Mouse (Mus musculus): Measurements from ENCODE around the gene Cldn24. TPM values are rescaled to one million over a fixed set of nuclear protein-coding genes. Genes with fewer than 3 reads are reported as not detected.

Gene Cldn24
- polyA plus RNA-seq, 1 experiment from 2014 or later = not detected

- Histone ChIP-seq H3K9me3 (ENCODE audit: control insufficient read depth, low read length) (no peaks in the 10 kb centered on the region), H3K4me2 (ENCODE audit: low read length) (no peak overlapping the region), H3K4me3 (replicated peaks; ENCODE audit: low read depth, low read length) (no peak overlapping the region), H3K27me3 (ENCODE audit: control insufficient read depth, insufficient read depth, low read length) (no peaks in the 10 kb centered on the region), H3K9ac (replicated peaks; ENCODE audit: low read length) (no peak overlapping the region), H3K4me1 (ENCODE audit: control insufficient read depth, insufficient read depth, low read length) (no peaks in the 10 kb centered on the region), H3K36me3 (ENCODE audit: control insufficient read depth, insufficient read depth, low read length) (peaks cover 18% of the 10 kb centered on the region), H3K27ac (replicated peaks; ENCODE audit: low read depth, low read length) (no peak overlapping the region)
- ATAC-seq (ENCODE audit: low FRiP score, low TSS enrichment) = no peak
- no peak for DNase-seq
- 95% methylated on average over 10 of the region's 10 CpGs for WGBS
These were observed 21.7 kb downstream of the Cldn24 start for GRCm38 (mm10) chr8:47843651-47844050.

DNA sequence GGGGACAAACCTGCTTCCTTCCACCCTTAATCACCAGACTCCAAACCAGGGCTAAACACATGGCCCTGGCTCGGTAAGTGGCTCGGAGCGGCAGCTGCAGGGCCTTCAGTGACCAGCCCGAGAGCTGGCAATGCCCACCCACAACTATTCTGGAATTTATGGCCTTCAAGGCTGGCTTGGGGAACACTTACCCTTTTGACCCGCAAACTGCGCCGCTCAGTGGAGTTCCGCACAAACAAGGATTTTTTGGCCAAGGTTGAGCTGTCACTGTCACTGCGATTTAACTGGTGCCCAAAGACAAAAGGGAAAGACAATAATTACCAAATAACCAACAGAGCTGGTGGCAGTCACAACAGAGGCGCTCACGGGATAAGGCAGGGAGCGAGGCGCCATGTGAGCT lies 24.0 kb downstream of the Cldn24 start:
- peaks cover 15% of the 10 kb centered on the region for H3K36me3 ChIP-seq (ENCODE audit: control insufficient read depth, insufficient read depth, low read length)
- H3K4me1 ChIP-seq (ENCODE audit: control insufficient read depth, insufficient read depth, low read length) = no peaks in the 10 kb centered on the region
- ATAC-seq (ENCODE audit: low FRiP score, low TSS enrichment) (no peak), DNase-seq (no peak)
- H3K9me3 ChIP-seq (ENCODE audit: control insufficient read depth, low read length) = no peaks in the 10 kb centered on the region
- H3K27ac ChIP-seq (replicated peaks; ENCODE audit: low read depth, low read length) = no peak overlapping the region
- no peak overlapping the region for H3K4me2 ChIP-seq (ENCODE audit: low read length)
- no peaks in the 10 kb centered on the region for H3K27me3 ChIP-seq (ENCODE audit: control insufficient read depth, insufficient read depth, low read length)
- no peak overlapping the region for H3K9ac ChIP-seq (replicated peaks; ENCODE audit: low read length)
- WGBS = 73% methylated on average over 13 of the region's 13 CpGs
- no peak overlapping the region for H3K4me3 ChIP-seq (replicated peaks; ENCODE audit: low read depth, low read length)

GRCm38 (mm10) chr8:47847161-47847560 lies 25.2 kb downstream of the Cldn24 start:
- DNase-seq (no peak), ATAC-seq (ENCODE audit: low FRiP score, low TSS enrichment) (no peak)
- no peaks in the 10 kb centered on the region for H3K4me1 ChIP-seq (ENCODE audit: control insufficient read depth, insufficient read depth, low read length)
- H3K27me3 ChIP-seq (ENCODE audit: control insufficient read depth, insufficient read depth, low read length) = no peaks in the 10 kb centered on the region
- H3K4me2 ChIP-seq (ENCODE audit: low read length) = no peak overlapping the region
- no peaks in the 10 kb centered on the region for H3K9me3 ChIP-seq (ENCODE audit: control insufficient read depth, low read length)
- no peak overlapping the region for H3K27ac ChIP-seq (replicated peaks; ENCODE audit: low read depth, low read length)
- H3K9ac ChIP-seq (replicated peaks; ENCODE audit: low read length) = no peak overlapping the region
- WGBS = 96% methylated on average over 14 of the region's 14 CpGs
- peaks cover 15% of the 10 kb centered on the region for H3K36me3 ChIP-seq (ENCODE audit: control insufficient read depth, insufficient read depth, low read length)
- H3K4me3 ChIP-seq (replicated peaks; ENCODE audit: low read depth, low read length) = no peak overlapping the region

DNA sequence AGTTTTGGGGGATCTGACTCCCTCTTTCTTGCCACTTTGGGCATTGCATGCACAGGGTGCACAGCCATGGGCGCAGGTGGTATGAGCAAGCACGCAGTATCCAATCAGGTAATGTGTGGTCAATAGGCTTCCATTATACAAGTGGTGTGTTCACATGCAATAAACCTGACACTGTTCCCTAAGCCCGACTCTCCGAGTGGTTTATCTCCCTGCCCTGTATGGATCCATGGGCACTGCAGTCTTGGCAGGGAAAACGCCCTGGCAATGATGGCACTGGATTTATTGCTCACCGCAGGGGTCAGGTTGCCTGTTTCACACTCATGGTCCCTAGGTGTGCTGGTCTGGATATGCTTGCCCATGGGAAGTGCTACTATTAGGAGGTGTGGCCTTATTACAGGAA lies 26.0 kb downstream of the Cldn24 start:
- DNase-seq (no peak), ATAC-seq (ENCODE audit: low FRiP score, low TSS enrichment) (no peak)
- Histone ChIP-seq H3K36me3 (ENCODE audit: control insufficient read depth, insufficient read depth, low read length) (peaks cover 12% of the 10 kb centered on the region; the same call in 1 of the 2 replicates), H3K4me1 (ENCODE audit: control insufficient read depth, insufficient read depth, low read length) (no peaks in the 10 kb centered on the region), H3K27ac (replicated peaks; ENCODE audit: low read depth, low read length) (no peak overlapping the region), H3K4me2 (ENCODE audit: low read length) (no peak overlapping the region), H3K4me3 (replicated peaks; ENCODE audit: low read depth, low read length) (no peak overlapping the region), H3K9me3 (ENCODE audit: control insufficient read depth, low read length) (no peaks in the 10 kb centered on the region), H3K9ac (replicated peaks; ENCODE audit: low read length) (no peak overlapping the region), H3K27me3 (ENCODE audit: control insufficient read depth, insufficient read depth, low read length) (no peaks in the 10 kb centered on the region)
- WGBS = 97% methylated on average over 6 of the region's 6 CpGs

GRCm38 (mm10) chr8:47849842-47850241 lies 27.9 kb downstream of the Cldn24 start:
- Histone ChIP-seq H3K9me3 (ENCODE audit: control insufficient read depth, low read length) (no peaks in the 10 kb centered on the region), H3K9ac (replicated peaks; ENCODE audit: low read length) (no peak overlapping the region), H3K36me3 (ENCODE audit: control insufficient read depth, insufficient read depth, low read length) (peaks cover 12% of the 10 kb centered on the region; the same call in 1 of the 2 replicates), H3K4me2 (ENCODE audit: low read length) (no peak overlapping the region), H3K4me3 (replicated peaks; ENCODE audit: low read depth, low read length) (no peak overlapping the region), H3K4me1 (ENCODE audit: control insufficient read depth, insufficient read depth, low read length) (no peaks in the 10 kb centered on the region), H3K27me3 (ENCODE audit: control insufficient read depth, insufficient read depth, low read length) (no peaks in the 10 kb centered on the region), H3K27ac (replicated peaks; ENCODE audit: low read depth, low read length) (no peak overlapping the region)
- DNase-seq (no peak), ATAC-seq (ENCODE audit: low FRiP score, low TSS enrichment) (no peak)
- WGBS = 84% methylated on average over 8 of the region's 8 CpGs

DNA sequence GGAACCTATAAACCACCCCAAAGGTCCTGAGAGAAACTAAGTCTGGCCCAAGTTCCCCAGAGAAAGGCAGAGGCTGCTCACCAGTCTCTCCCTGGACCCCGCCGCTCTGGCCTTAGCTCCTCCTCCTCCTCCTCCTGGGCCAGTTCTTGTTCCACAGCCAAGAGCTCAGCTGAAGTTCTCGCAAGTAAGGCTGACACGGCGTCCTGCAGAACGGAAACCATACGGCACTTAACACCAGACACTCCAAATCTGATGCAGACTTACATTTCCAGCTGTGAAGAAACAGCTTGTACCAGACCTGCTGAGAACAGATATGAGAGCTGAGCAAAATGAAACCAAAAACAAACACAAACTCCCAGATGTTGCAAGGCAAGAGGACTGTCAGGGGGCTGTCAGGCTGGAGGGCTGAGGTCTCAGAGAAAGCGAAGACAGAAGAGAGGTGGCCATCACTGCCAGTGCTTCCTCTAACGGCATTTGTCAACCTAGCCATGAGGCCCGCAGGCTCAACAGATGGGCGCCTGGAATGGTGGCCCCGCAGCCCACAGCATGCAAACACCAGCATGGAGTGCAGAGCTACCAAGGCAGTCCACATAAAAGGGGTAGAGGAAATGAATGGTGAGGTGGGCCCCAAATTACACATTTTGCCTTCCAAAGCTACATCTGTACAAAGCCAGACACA lies 30.0 kb downstream of the Cldn24 start:
- Histone ChIP-seq H3K27me3 (ENCODE audit: control insufficient read depth, insufficient read depth, low read length) (no peaks in the 10 kb centered on the region), H3K9me3 (ENCODE audit: control insufficient read depth, low read length) (no peaks in the 10 kb centered on the region), H3K4me2 (ENCODE audit: low read length) (no peak overlapping the region), H3K4me1 (ENCODE audit: control insufficient read depth, insufficient read depth, low read length) (no peaks in the 10 kb centered on the region), H3K27ac (replicated peaks; ENCODE audit: low read depth, low read length) (no peak overlapping the region), H3K4me3 (replicated peaks; ENCODE audit: low read depth, low read length) (no peak overlapping the region), H3K9ac (replicated peaks; ENCODE audit: low read length) (no peak overlapping the region), H3K36me3 (ENCODE audit: control insufficient read depth, insufficient read depth, low read length) (peaks cover 15% of the 10 kb centered on the region; the same call in 1 of the 2 replicates)
- DNase-seq (no peak), ATAC-seq (ENCODE audit: low FRiP score, low TSS enrichment) (no peak)
- WGBS = 82% methylated on average over 12 of the region's 12 CpGs

DNA sequence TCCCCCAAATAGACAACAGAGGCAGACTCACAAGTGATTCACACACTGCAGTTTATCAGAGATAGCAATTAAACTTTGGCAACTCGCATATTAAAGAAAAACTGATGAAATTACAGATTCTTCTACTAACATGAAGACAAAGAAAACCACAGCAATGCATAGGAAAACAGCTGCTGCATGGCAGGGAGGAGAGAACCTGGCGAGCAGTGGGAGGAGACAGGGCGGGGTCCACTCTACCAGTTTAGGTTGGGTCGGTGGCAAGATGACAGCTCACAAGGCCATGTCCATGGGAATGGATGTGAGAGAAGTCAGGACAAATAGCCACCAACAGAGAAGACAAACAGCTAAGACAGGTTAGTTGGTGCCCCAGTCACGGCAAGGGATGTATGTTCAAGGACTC lies 30.8 kb downstream of the Cldn24 start:
- Histone ChIP-seq H3K27me3 (ENCODE audit: control insufficient read depth, insufficient read depth, low read length) (no peaks in the 10 kb centered on the region), H3K36me3 (ENCODE audit: control insufficient read depth, insufficient read depth, low read length) (peaks cover 9% of the 10 kb centered on the region; the same call in 1 of the 2 replicates), H3K27ac (replicated peaks; ENCODE audit: low read depth, low read length) (no peak overlapping the region), H3K4me3 (replicated peaks; ENCODE audit: low read depth, low read length) (no peak overlapping the region), H3K4me2 (ENCODE audit: low read length) (no peak overlapping the region), H3K9me3 (ENCODE audit: control insufficient read depth, low read length) (no peaks in the 10 kb centered on the region), H3K4me1 (ENCODE audit: control insufficient read depth, insufficient read depth, low read length) (no peaks in the 10 kb centered on the region), H3K9ac (replicated peaks; ENCODE audit: low read length) (no peak overlapping the region)
- DNase-seq (no peak), ATAC-seq (ENCODE audit: low FRiP score, low TSS enrichment) (no peak)
- WGBS = 86% methylated on average over 5 of the region's 5 CpGs

DNA sequence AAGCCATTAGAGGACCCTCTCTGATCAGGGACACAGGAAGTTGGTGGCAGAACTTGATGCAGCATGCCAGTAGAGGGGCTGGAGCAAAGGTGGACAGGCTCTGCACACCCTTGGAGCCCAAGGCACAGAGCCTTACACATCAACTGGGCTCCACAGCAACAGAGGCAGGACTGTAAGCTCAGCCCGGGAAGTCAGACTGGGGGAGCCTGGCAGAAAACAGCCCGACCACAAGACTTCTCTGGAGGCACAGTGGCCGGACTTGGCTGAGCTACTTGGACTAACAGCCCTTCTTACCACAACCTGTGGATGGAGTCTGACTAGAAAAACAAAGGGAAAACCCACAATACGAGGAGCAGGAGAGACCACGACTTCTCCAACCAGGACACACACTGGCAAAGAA lies 31.4 kb downstream of the Cldn24 start:
- H3K4me3 ChIP-seq (replicated peaks; ENCODE audit: low read depth, low read length) = no peak overlapping the region
- no peak for DNase-seq
- no peak overlapping the region for H3K4me2 ChIP-seq (ENCODE audit: low read length)
- no peaks in the 10 kb centered on the region for H3K9me3 ChIP-seq (ENCODE audit: control insufficient read depth, low read length)
- no peaks in the 10 kb centered on the region for H3K4me1 ChIP-seq (ENCODE audit: control insufficient read depth, insufficient read depth, low read length)
- H3K9ac ChIP-seq (replicated peaks; ENCODE audit: low read length) = no peak overlapping the region
- H3K27me3 ChIP-seq (ENCODE audit: control insufficient read depth, insufficient read depth, low read length) = no peaks in the 10 kb centered on the region
- H3K27ac ChIP-seq (replicated peaks; ENCODE audit: low read depth, low read length) = no peak overlapping the region
- no peak for ATAC-seq (ENCODE audit: low FRiP score, low TSS enrichment)
- WGBS = 90% methylated on average over 5 of the region's 5 CpGs
- 0 out of 2 replicates have a peak, but pooled peaks cover 5% of the 10 kb centered on the region for H3K36me3 ChIP-seq (ENCODE audit: control insufficient read depth, insufficient read depth, low read length)

DNA sequence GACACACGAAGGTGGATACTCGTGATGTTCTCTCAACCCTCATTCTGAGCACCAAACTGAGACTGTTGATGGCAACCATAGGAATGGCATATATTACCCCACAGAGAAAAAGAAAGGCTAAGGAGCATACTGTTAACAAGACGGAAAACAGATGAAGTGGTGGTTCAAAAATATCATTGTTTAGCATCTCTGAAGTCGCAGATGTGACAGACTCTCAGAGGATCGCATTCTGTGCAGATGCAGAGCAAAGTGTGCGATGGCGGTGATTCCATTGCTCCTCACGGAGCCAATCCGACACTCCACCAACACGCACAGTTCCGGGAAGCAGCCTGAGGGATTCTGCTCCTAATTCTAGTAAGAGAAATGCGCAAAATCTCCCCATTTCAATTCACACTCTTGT lies 37.3 kb downstream of the Cldn24 start:
- Histone ChIP-seq H3K27me3 (ENCODE audit: control insufficient read depth, insufficient read depth, low read length) (no peaks in the 10 kb centered on the region), H3K9ac (replicated peaks; ENCODE audit: low read length) (no peak overlapping the region), H3K9me3 (ENCODE audit: control insufficient read depth, low read length) (no peaks in the 10 kb centered on the region), H3K36me3 (ENCODE audit: control insufficient read depth, insufficient read depth, low read length) (peaks cover 12% of the 10 kb centered on the region; the same call in 1 of the 2 replicates), H3K27ac (replicated peaks; ENCODE audit: low read depth, low read length) (no peak overlapping the region), H3K4me2 (ENCODE audit: low read length) (no peak overlapping the region), H3K4me3 (replicated peaks; ENCODE audit: low read depth, low read length) (no peak overlapping the region), H3K4me1 (ENCODE audit: control insufficient read depth, insufficient read depth, low read length) (no peaks in the 10 kb centered on the region)
- no peak for ATAC-seq (ENCODE audit: low FRiP score, low TSS enrichment)
- no peak for DNase-seq
- 91% methylated on average over 12 of the region's 12 CpGs for WGBS

Data from midbrain, embryonic 14.5 days (tissue).